Comparison of ENCODE assay signal across 9 mouse cellular contexts in the genomic region with DNA sequence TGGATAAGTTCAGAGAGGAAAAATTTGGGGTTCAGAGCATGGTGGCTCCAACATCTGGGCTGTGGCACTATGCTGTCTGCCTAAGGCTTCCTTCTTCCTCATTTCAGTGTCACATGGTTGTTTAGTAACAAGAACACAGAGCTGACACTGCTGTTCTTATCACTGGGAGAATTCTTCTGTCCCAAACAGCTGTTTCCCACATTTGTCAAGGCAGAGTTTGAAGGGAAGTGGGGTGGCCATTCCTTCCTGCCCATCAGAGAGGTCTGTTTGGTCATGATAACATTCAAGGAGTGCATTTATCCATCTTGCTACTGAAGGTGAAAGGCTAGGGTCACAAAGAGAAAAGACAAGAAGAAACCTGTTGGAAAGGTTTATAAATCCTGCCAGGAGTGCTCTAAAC.
DNase-seq lines count a peak whose midpoint lies in the region; ATAC-seq and TF ChIP-seq lines count a peak whose summit lies in the region.
"Had no signal": no experiment of that assay in that cellular context is flagged by ENCODE, and none has a peak within 500 bp of the region (broad histone marks: within the 10 kb centered on the region; RNA-seq: fewer than 3 reads in every experiment).

No protein-coding gene starts in this region.

- no peak overlapping the region for H3K4me3 ChIP-seq in forebrain, embryonic 10.5 days
- no peak overlapping the region for H3K4me3 ChIP-seq in forebrain, embryonic 12.5 days (replicated peaks)
- H3K4me3 ChIP-seq in kidney, postnatal 0 days (replicated peaks; ENCODE audit: low read depth, low read length) = no peak overlapping the region

- H3K4me2 ChIP-seq in forebrain, embryonic 12.5 days = no peak overlapping the region
- no peak overlapping the region for H3K4me2 ChIP-seq in kidney, postnatal 0 days (ENCODE audit: low read length)

- no peak for DNase-seq in forebrain, embryonic 10.5 days (ENCODE audit: extremely low spot score, low spot score)
- peak; percentile 76 for DNase-seq in heart, adult 8-10 months (ENCODE audit: low spot score)
- peak; percentile 85 for DNase-seq in kidney, postnatal 0 days (ENCODE audit: low spot score)
- no peak for DNase-seq in ovary, postnatal 10 days (ENCODE audit: low spot score)
- DNase-seq in left cerebral cortex, postnatal 14 days (ENCODE audit: low spot score in 2 of 2) = no peak
- DNase-seq in cerebellum, adult 11 months = no peak
- DNase-seq: forebrain, postnatal 0 days had no signal

- peaks cover 5% of the 10 kb centered on the region; the same call in 1 of the 2 replicates for H3K27me3 ChIP-seq in forebrain, embryonic 10.5 days (ENCODE audit: poor library complexity, severe bottlenecking)
- H3K27me3 ChIP-seq in forebrain, embryonic 12.5 days = peaks cover 29% of the 10 kb centered on the region
- H3K27me3 ChIP-seq in kidney, postnatal 0 days (ENCODE audit: insufficient read depth, low read length) = no peaks in the 10 kb centered on the region

- ATAC-seq in forebrain, embryonic 12.5 days (ENCODE audit: low FRiP score) = no peak
- peak; percentile 31; the same call in 1 of the 2 replicates for ATAC-seq in kidney, postnatal 0 days (replicated peaks; ENCODE audit: low FRiP score, low read depth)
- ATAC-seq in megakaryocyte progenitor cell, adult 5-6 weeks (replicated peaks; ENCODE audit: poor library complexity) = peak; percentile 78
- ATAC-seq: forebrain, postnatal 0 days had no signal

- no peak overlapping the region for H3K9ac ChIP-seq in forebrain, embryonic 12.5 days
- no peak overlapping the region for H3K9ac ChIP-seq in kidney, postnatal 0 days (ENCODE audit: low read depth, low read length)
- H3K9ac ChIP-seq: forebrain, postnatal 0 days had no signal

- no peaks in the 10 kb centered on the region for H3K9me3 ChIP-seq in forebrain, embryonic 10.5 days
- no peaks in the 10 kb centered on the region for H3K9me3 ChIP-seq in forebrain, embryonic 12.5 days
- no peaks in the 10 kb centered on the region for H3K9me3 ChIP-seq in kidney, postnatal 0 days (replicated peaks; ENCODE audit: low read length)

- intact Hi-C loops in left cerebral cortex, postnatal 14 days (cut with DNase I) = no loop called here

- H3K36me3 ChIP-seq in forebrain, embryonic 10.5 days (replicated peaks) = no peaks in the 10 kb centered on the region
- no peaks in the 10 kb centered on the region for H3K36me3 ChIP-seq in forebrain, embryonic 12.5 days (replicated peaks)
- no peaks in the 10 kb centered on the region for H3K36me3 ChIP-seq in kidney, postnatal 0 days (ENCODE audit: insufficient read depth, low read length)

- H3K27ac ChIP-seq in forebrain, embryonic 10.5 days = 0 out of 2 replicates have a peak overlapping the region, but pooled peaks have one; percentile 5
- no peak overlapping the region for H3K27ac ChIP-seq in forebrain, embryonic 12.5 days
- peak overlapping the region; percentile 84 for H3K27ac ChIP-seq in kidney, postnatal 0 days

- no peaks in the 10 kb centered on the region; the same call in 1 of the 2 replicates for H3K4me1 ChIP-seq in forebrain, embryonic 10.5 days
- no peaks in the 10 kb centered on the region for H3K4me1 ChIP-seq in forebrain, embryonic 12.5 days
- H3K4me1 ChIP-seq in kidney, postnatal 0 days (replicated peaks; ENCODE audit: insufficient read depth, low read length) = 0 out of 2 replicates have a peak, but pooled peaks cover 3% of the 10 kb centered on the region

- no peak for TF ChIP-seq CTCF in kidney, postnatal 0 days (IDR thresholded peaks at IDR 0.05; ENCODE audit: low read depth)

Comparison
In these comparisons a context has a peak if more than half of its experiments do, and no peak if none do; other contexts are left out.
1. DNase-seq: peak in heart, adult 8-10 months (single experiment) and kidney, postnatal 0 days (single experiment); none in forebrain, embryonic 10.5 days (single experiment), ovary, postnatal 10 days (single experiment), left cerebral cortex, postnatal 14 days (0 of 2) and cerebellum, adult 11 months (single experiment).